In genomic region chr3:79627484-79628181, GRCm38 (mm10) we compare ENCODE assay signal across 8 mouse cellular contexts. TPM values are rescaled to one million over a fixed set of nuclear protein-coding genes. Genes with fewer than 3 reads are reported as not detected.
DNase-seq lines count a peak whose midpoint lies in the region; ATAC-seq and TF ChIP-seq lines count a peak whose summit lies in the region.

No protein-coding gene starts in this region.

- H3K27ac ChIP-seq in thymus, adult 2 months (ENCODE audit: control insufficient read depth, insufficient read depth, low read length), result no peak overlapping the region
- peak overlapping the region; percentile 65; the same call in 1 of the 2 replicates for H3K27ac ChIP-seq in intestine, embryonic 14.5 days (ENCODE audit: low read depth)
- 0 out of 2 replicates have a peak overlapping the region, but pooled peaks have one; percentile 78 for H3K27ac ChIP-seq in neural tube, embryonic 13.5 days (replicated peaks)

- H3K4me2 ChIP-seq in intestine, embryonic 14.5 days (ENCODE audit: low read length), result peak overlapping the region; percentile 78
- peak overlapping the region; percentile 81 for H3K4me2 ChIP-seq in neural tube, embryonic 13.5 days

- no peak for TF ChIP-seq CTCF in thymus, adult 2 months (IDR thresholded peaks at IDR 0.05; ENCODE audit: borderline replicate concordance, control insufficient read depth, extremely low read depth, insufficient read depth, low read length, poor library complexity)

- no peak for ATAC-seq in CD4-positive, CD25-positive, alpha-beta regulatory T cell, adult 4 months
- no peak for ATAC-seq in intestine, embryonic 14.5 days (replicated peaks; ENCODE audit: low FRiP score, low TSS enrichment, low read depth)
- no peak for ATAC-seq in neural tube, embryonic 13.5 days (ENCODE audit: low read depth)

- H3K4me1 ChIP-seq in thymus, adult 2 months (replicated peaks; ENCODE audit: control insufficient read depth, insufficient read depth, low read length), result peaks cover 3% of the 10 kb centered on the region; the same call in 1 of the 2 replicates
- H3K4me1 ChIP-seq in intestine, embryonic 14.5 days (replicated peaks; ENCODE audit: control insufficient read depth, insufficient read depth, low read length), result peaks cover 2% of the 10 kb centered on the region; the same call in 1 of the 2 replicates
- peaks cover 20% of the 10 kb centered on the region for H3K4me1 ChIP-seq in neural tube, embryonic 13.5 days (replicated peaks)

- peak; percentile 54 for DNase-seq in CD4-positive, CD25-positive, alpha-beta regulatory T cell, adult 2 months (ENCODE audit: low read depth, low spot score)
- DNase-seq in thymus, adult 2 months, result no peak
- no peak for DNase-seq in thymus, postnatal 36 days
- DNase-seq in intestine, embryonic 14.5 days (ENCODE audit: low spot score), result no peak
- no peak for DNase-seq in cerebellum, adult 11 months
- no peak for DNase-seq in layer of hippocampus, adult 9-10 months (ENCODE audit: low spot score)

- peak overlapping the region; percentile 79; the same call in 1 of the 2 replicates for H3K4me3 ChIP-seq in thymus, adult 2 months (ENCODE audit: control insufficient read depth, insufficient read depth, low read length)
- peak overlapping the region; percentile 80 for H3K4me3 ChIP-seq in intestine, embryonic 14.5 days (ENCODE audit: low read depth, low read length)
- H3K4me3 ChIP-seq in neural tube, embryonic 13.5 days, result peak overlapping the region; percentile 67

- H3K9ac ChIP-seq in intestine, embryonic 14.5 days (ENCODE audit: low read length), result peak overlapping the region; percentile 53
- peak overlapping the region; percentile 75 for H3K9ac ChIP-seq in neural tube, embryonic 13.5 days

- 0 out of 2 replicates have a peak, but pooled peaks cover 2% of the 10 kb centered on the region for H3K9me3 ChIP-seq in intestine, embryonic 14.5 days (ENCODE audit: control insufficient read depth, low read length)
- no peaks in the 10 kb centered on the region for H3K9me3 ChIP-seq in neural tube, embryonic 13.5 days

- WGBS in thymus, adult 2 months, result 7% methylated on average over 10 of the region's 10 CpGs
- WGBS in intestine, embryonic 14.5 days, result 28% methylated on average over 10 of the region's 10 CpGs
- 35% methylated on average over 10 of the region's 10 CpGs for WGBS in neural tube, embryonic 13.5 days

- no peak for TF ChIP-seq POLR2A in thymus, adult 2 months (IDR thresholded peaks at IDR 0.05; ENCODE audit: control insufficient read depth, extremely low read depth, insufficient read depth, low read length, poor library complexity)

- peaks cover 6% of the 10 kb centered on the region for H3K36me3 ChIP-seq in thymus, adult 2 months (ENCODE audit: control insufficient read depth, insufficient read depth, low read length)
- peaks cover 22% of the 10 kb centered on the region for H3K36me3 ChIP-seq in intestine, embryonic 14.5 days (ENCODE audit: control insufficient read depth, insufficient read depth, low read length)
- H3K36me3 ChIP-seq in neural tube, embryonic 13.5 days, result peaks cover 17% of the 10 kb centered on the region

- H3K27me3 ChIP-seq in thymus, adult 2 months (ENCODE audit: control insufficient read depth, insufficient read depth, low read length), result no peaks in the 10 kb centered on the region
- no peaks in the 10 kb centered on the region for H3K27me3 ChIP-seq in intestine, embryonic 14.5 days (replicated peaks; ENCODE audit: control insufficient read depth, insufficient read depth, low read length)
- H3K27me3 ChIP-seq in neural tube, embryonic 13.5 days, result no peaks in the 10 kb centered on the region

RNA-seq across cellular contexts. Expression of gene 4930579G24Rik, which starts 1.2 kb away (rescaled TPM):
- polyA plus RNA-seq in CD4-positive, CD25-positive, alpha-beta regulatory T cell, adult 4 months (2017; shearing (Covaris generic)), result 10 to 100 TPM in 1 of 2 experiments, 1 to 10 TPM in 1; 9.1 to 10.7 TPM
- polyA plus RNA-seq in thymus, adult 2 months (2012; rRNA removed), result 8.6 and 12.8 TPM in 2 replicates
- polyA plus RNA-seq in intestine, embryonic 14.5 days (2014; fragmentation: Nextera tagmentation; extraction: Ambion mirVana), result 25.6 and 27.3 TPM in 2 replicates
- 10.0 and 11.1 TPM in 2 replicates for polyA plus RNA-seq in neural tube, embryonic 13.5 days (2015; fragmentation: Nextera tagmentation; extraction: Ambion mirVana)

RNA-seq across cellular contexts. Expression of gene Etfdh, which starts 1.7 kb away (rescaled TPM):
- polyA plus RNA-seq in CD4-positive, CD25-positive, alpha-beta regulatory T cell, adult 4 months (2017; shearing (Covaris generic)), result 10 to 100 TPM; 37.6 to 51.2 TPM
- polyA plus RNA-seq in thymus, adult 2 months (2012; rRNA removed), result 51.4 and 61.3 TPM in 2 replicates
- polyA plus RNA-seq in intestine, embryonic 14.5 days (2014; fragmentation: Nextera tagmentation; extraction: Ambion mirVana), result 60.8 and 64.8 TPM in 2 replicates
- 49.7 and 51.3 TPM in 2 replicates for polyA plus RNA-seq in neural tube, embryonic 13.5 days (2015; fragmentation: Nextera tagmentation; extraction: Ambion mirVana)

RNA-seq across cellular contexts. Expression of gene Ppid, which starts 36.5 kb away (rescaled TPM):
- polyA plus RNA-seq in CD4-positive, CD25-positive, alpha-beta regulatory T cell, adult 4 months (2017; shearing (Covaris generic)), result 100 to 1,000 TPM; 127 to 128 TPM
- 14.5 and 15.6 TPM in 2 replicates for polyA plus RNA-seq in thymus, adult 2 months (2012; rRNA removed)
- polyA plus RNA-seq in intestine, embryonic 14.5 days (2014; fragmentation: Nextera tagmentation; extraction: Ambion mirVana), result 162 and 179 TPM in 2 replicates
- polyA plus RNA-seq in neural tube, embryonic 13.5 days (2015; fragmentation: Nextera tagmentation; extraction: Ambion mirVana), result 161 and 165 TPM in 2 replicates
